In genomic region chr14:34071665-34072064, GRCm38 (mm10) we compare ENCODE assay signal across 33 mouse cellular contexts. TPM values are rescaled to one million over a fixed set of nuclear protein-coding genes. Genes with fewer than 3 reads are reported as not detected.
A peak's percentile ranks its signal among the peaks of the same experiment; 100 is the strongest.
DNase-seq lines count a peak whose midpoint lies in the region; ATAC-seq and TF ChIP-seq lines count a peak whose summit lies in the region.
"Had no signal": no experiment of that assay in that cellular context is flagged by ENCODE, and none has a peak within 500 bp of the region (broad histone marks: within the 10 kb centered on the region; RNA-seq: fewer than 3 reads in every experiment).

No protein-coding gene starts in this region.

- no peak overlapping the region for H3K4me3 ChIP-seq in hindbrain, embryonic 10.5 days
- no peak overlapping the region for H3K4me3 ChIP-seq in hindbrain, embryonic 14.5 days (replicated peaks; ENCODE audit: low read length)
- no peak overlapping the region for H3K4me3 ChIP-seq in lung, embryonic 14.5 days (ENCODE audit: low read depth, low read length)
- H3K4me3 ChIP-seq in lung, adult 2 months (replicated peaks; ENCODE audit: extremely low read depth, low read depth, low read length): no peak overlapping the region
- H3K4me3 ChIP-seq: embryonic facial prominence, embryonic 15.5 days; forebrain, embryonic 10.5 days; heart, embryonic 10.5 days; hindbrain, embryonic 15.5 days; left cerebral cortex, adult 2 months; limb, embryonic 12.5 days; liver, embryonic 12.5 days; lung, embryonic 15.5 days; midbrain, embryonic 10.5 days had no signal

- H3K9me3 ChIP-seq in hindbrain, embryonic 10.5 days: no peaks in the 10 kb centered on the region
- no peaks in the 10 kb centered on the region for H3K9me3 ChIP-seq in hindbrain, embryonic 14.5 days (ENCODE audit: control insufficient read depth, low read length)
- H3K9me3 ChIP-seq in lung, embryonic 14.5 days (ENCODE audit: low read depth, low read length): no peaks in the 10 kb centered on the region
- H3K9me3 ChIP-seq: embryonic facial prominence, embryonic 15.5 days; forebrain, embryonic 10.5 days; heart, embryonic 10.5 days; hindbrain, embryonic 15.5 days; limb, embryonic 12.5 days; liver, embryonic 12.5 days; lung, embryonic 15.5 days; midbrain, embryonic 10.5 days had no signal

- H3K4me2 ChIP-seq in hindbrain, embryonic 14.5 days (replicated peaks): no peak overlapping the region
- no peak overlapping the region for H3K4me2 ChIP-seq in lung, embryonic 14.5 days
- H3K4me2 ChIP-seq: embryonic facial prominence, embryonic 15.5 days; hindbrain, embryonic 15.5 days; limb, embryonic 12.5 days; liver, embryonic 12.5 days; lung, embryonic 15.5 days had no signal

- TF ChIP-seq CTCF in lung, embryonic 14.5 days (IDR thresholded peaks at IDR 0.05; ENCODE audit: low read depth): peak; percentile 42
- no peak for TF ChIP-seq CTCF in lung, adult 2 months (IDR thresholded peaks at IDR 0.05; ENCODE audit: insufficient read depth, low read length)

- no peak; the same call in 1 of the 2 replicates for ATAC-seq in hindbrain, embryonic 14.5 days (ENCODE audit: low FRiP score)
- ATAC-seq in lung, embryonic 14.5 days (ENCODE audit: insufficient read depth): no peak; the same call in 1 of the 2 replicates
- ATAC-seq in erythroid progenitor cell, adult 5-6 weeks (replicated peaks; ENCODE audit: low FRiP score, poor library complexity, severe bottlenecking): no peak
- ATAC-seq: forebrain, postnatal 0 days; liver, embryonic 12.5 days; Patski had no signal

- 0 out of 2 replicates have a peak, but pooled peaks cover 6% of the 10 kb centered on the region for H3K4me1 ChIP-seq in hindbrain, embryonic 10.5 days (replicated peaks)
- no peaks in the 10 kb centered on the region for H3K4me1 ChIP-seq in hindbrain, embryonic 14.5 days (replicated peaks; ENCODE audit: control insufficient read depth, insufficient read depth, low read length)
- H3K4me1 ChIP-seq in lung, embryonic 14.5 days (ENCODE audit: insufficient read depth): no peaks in the 10 kb centered on the region
- no peaks in the 10 kb centered on the region for H3K4me1 ChIP-seq in lung, adult 2 months (ENCODE audit: control insufficient read depth, insufficient read depth, low read length)
- H3K4me1 ChIP-seq: embryonic facial prominence, embryonic 15.5 days; hindbrain, embryonic 15.5 days; limb, embryonic 12.5 days; liver, embryonic 12.5 days; lung, embryonic 15.5 days; midbrain, embryonic 10.5 days had no signal

- no peaks in the 10 kb centered on the region for H3K27me3 ChIP-seq in hindbrain, embryonic 10.5 days (ENCODE audit: insufficient read depth, poor library complexity, severe bottlenecking)
- no peaks in the 10 kb centered on the region for H3K27me3 ChIP-seq in hindbrain, embryonic 14.5 days (ENCODE audit: control insufficient read depth, insufficient read depth, low read length)
- no peaks in the 10 kb centered on the region for H3K27me3 ChIP-seq in lung, embryonic 14.5 days (ENCODE audit: insufficient read depth, low read length)
- H3K27me3 ChIP-seq: embryonic facial prominence, embryonic 15.5 days; hindbrain, embryonic 15.5 days; limb, embryonic 12.5 days; liver, embryonic 12.5 days; lung, embryonic 15.5 days; Patski had no signal

- no peaks in the 10 kb centered on the region for H3K36me3 ChIP-seq in hindbrain, embryonic 10.5 days
- H3K36me3 ChIP-seq in hindbrain, embryonic 14.5 days (replicated peaks; ENCODE audit: control insufficient read depth, insufficient read depth): no peaks in the 10 kb centered on the region
- H3K36me3 ChIP-seq in lung, embryonic 14.5 days (ENCODE audit: insufficient read depth): no peaks in the 10 kb centered on the region
- H3K36me3 ChIP-seq: embryonic facial prominence, embryonic 15.5 days; forebrain, embryonic 10.5 days; heart, embryonic 10.5 days; hindbrain, embryonic 15.5 days; limb, embryonic 12.5 days; liver, embryonic 12.5 days; lung, embryonic 15.5 days; midbrain, embryonic 10.5 days had no signal

- 62% methylated on average over 6 of the region's 6 CpGs for WGBS in hindbrain, embryonic 10.5 days
- 75% methylated on average over 6 of the region's 6 CpGs for WGBS in hindbrain, embryonic 14.5 days
- WGBS in lung, embryonic 14.5 days: 57% methylated on average over 6 of the region's 6 CpGs
- 80% methylated on average over 6 of the region's 6 CpGs for WGBS in lung, adult 2 months

- H3K9ac ChIP-seq in hindbrain, embryonic 14.5 days: no peak overlapping the region
- no peak overlapping the region for H3K9ac ChIP-seq in lung, embryonic 14.5 days
- H3K9ac ChIP-seq: embryonic facial prominence, embryonic 15.5 days; forebrain, postnatal 0 days; hindbrain, embryonic 15.5 days; limb, embryonic 12.5 days; liver, embryonic 12.5 days; lung, embryonic 15.5 days had no signal

- DNase-seq in hindbrain, embryonic 10.5 days (ENCODE audit: low spot score): peak; percentile 17
- no peak for DNase-seq in hindbrain, embryonic 14.5 days (ENCODE audit: low spot score)
- no peak for DNase-seq in lung, embryonic 14.5 days
- no peak for DNase-seq in lung, adult 2 months
- DNase-seq in ZHBTc4 (ENCODE audit: low read depth, low spot score): peak; percentile 50
- peak; percentile 2 for DNase-seq in mesoderm, embryonic 11.5 days (ENCODE audit: low read depth, low spot score)
- no peak for DNase-seq in gastrocnemius, adult 18-20 months (ENCODE audit: low spot score)
- DNase-seq: adrenal gland, postnatal 25 days; B cell, adult 2 months; cerebellum, adult 11 months; forebrain, postnatal 0 days; heart, postnatal 10 days; kidney, adult 11 months; kidney, postnatal 10 days; layer of hippocampus, adult 9-11 months; lung, postnatal 4 days; thymus, adult 2 months had no signal

- no peak overlapping the region for H3K27ac ChIP-seq in hindbrain, embryonic 10.5 days
- no peak overlapping the region for H3K27ac ChIP-seq in hindbrain, embryonic 14.5 days
- no peak overlapping the region for H3K27ac ChIP-seq in lung, embryonic 14.5 days (ENCODE audit: low read depth)
- H3K27ac ChIP-seq: embryonic facial prominence, embryonic 15.5 days; forebrain, embryonic 10.5 days; heart, embryonic 10.5 days; hindbrain, embryonic 15.5 days; left cerebral cortex, adult 2 months; limb, embryonic 12.5 days; liver, embryonic 12.5 days; lung, embryonic 15.5 days; midbrain, embryonic 10.5 days had no signal

- TF ChIP-seq POLR2A in lung, adult 2 months (IDR thresholded peaks at IDR 0.05; ENCODE audit: borderline replicate concordance, extremely low read depth, low read depth, low read length): no peak

RNA-seq across cellular contexts. Expression of gene Anxa8, which starts 14.1 kb away (rescaled TPM):
- polyA plus RNA-seq in hindbrain, embryonic 10.5 days (2016; fragmentation: Nextera tagmentation; extraction: Ambion mirVana): 1.3 and 1.7 TPM in 2 replicates
- 0.16 TPM in 1 of 2 replicates, not detected in the other for polyA plus RNA-seq in hindbrain, embryonic 14.5 days (2014; fragmentation: Nextera tagmentation; extraction: Ambion mirVana)
- polyA plus RNA-seq in lung, embryonic 14.5 days (2014; fragmentation: Nextera tagmentation; extraction: Ambion mirVana): 2.4 TPM in 2 replicates
- polyA plus RNA-seq in lung, adult 2 months (2012; rRNA removed): 13.1 and 21.8 TPM in 2 replicates
- total RNA-seq in gastrocnemius, adult 18-20 months (2021): 1 to 10 TPM in 1 of 2 experiments, under 1 TPM in 1; 0.88 to 1.0 TPM
- not detected in 2 replicates for total RNA-seq in erythroid progenitor cell, adult 5-6 weeks (2015; ENCODE audit: low replicate concordance)
- total RNA-seq in erythroid progenitor cell, adult 5-6 weeks (2017; ENCODE audit: low replicate concordance): not detected in 2 replicates
- polyA plus RNA-seq: liver, embryonic 12.5 days had no signal

RNA-seq across cellular contexts. Expression of gene Antxrl, which starts 19.2 kb away (rescaled TPM):
- polyA plus RNA-seq in hindbrain, embryonic 10.5 days (2016; fragmentation: Nextera tagmentation; extraction: Ambion mirVana): not detected in 2 replicates
- not detected in 2 replicates for polyA plus RNA-seq in hindbrain, embryonic 14.5 days (2014; fragmentation: Nextera tagmentation; extraction: Ambion mirVana)
- polyA plus RNA-seq in lung, embryonic 14.5 days (2014; fragmentation: Nextera tagmentation; extraction: Ambion mirVana): not detected in 2 replicates
- polyA plus RNA-seq in lung, adult 2 months (2012; rRNA removed): not detected in 2 replicates
- not detected for total RNA-seq in gastrocnemius, adult 18-20 months (2021)
- total RNA-seq in erythroid progenitor cell, adult 5-6 weeks (2015; ENCODE audit: low replicate concordance): not detected in 2 replicates
- not detected in 2 replicates for total RNA-seq in erythroid progenitor cell, adult 5-6 weeks (2017; ENCODE audit: low replicate concordance)
- total RNA-seq: adrenal gland, postnatal 25 days; forebrain, postnatal 0 days; heart, postnatal 10 days; left cerebral cortex, adult 2 months; monocyte, adult 5-6 weeks had no signal
- polyA plus RNA-seq: embryonic facial prominence, embryonic 15.5 days; forebrain, embryonic 10.5 days; forebrain, postnatal 0 days; heart, embryonic 10.5 days; hindbrain, embryonic 15.5 days; limb, embryonic 12.5 days; liver, embryonic 12.5 days; lung, embryonic 15.5 days; midbrain, embryonic 10.5 days; neural tube, embryonic 11.5 days; spleen, adult 2 months; stomach, embryonic 14.5 days had no signal

RNA-seq across cellular contexts. Expression of gene A630023A22Rik, which starts 30.9 kb away (rescaled TPM):
- polyA plus RNA-seq in hindbrain, embryonic 10.5 days (2016; fragmentation: Nextera tagmentation; extraction: Ambion mirVana): not detected in 2 replicates
- not detected in 2 replicates for polyA plus RNA-seq in hindbrain, embryonic 14.5 days (2014; fragmentation: Nextera tagmentation; extraction: Ambion mirVana)
- polyA plus RNA-seq in lung, embryonic 14.5 days (2014; fragmentation: Nextera tagmentation; extraction: Ambion mirVana): 0.30 TPM in 1 of 2 replicates, not detected in the other
- not detected in 2 replicates for polyA plus RNA-seq in lung, adult 2 months (2012; rRNA removed)
- total RNA-seq in gastrocnemius, adult 18-20 months (2021): not detected
- not detected in 2 replicates for total RNA-seq in erythroid progenitor cell, adult 5-6 weeks (2015; ENCODE audit: low replicate concordance)
- total RNA-seq in erythroid progenitor cell, adult 5-6 weeks (2017; ENCODE audit: low replicate concordance): not detected in 2 replicates
- total RNA-seq: adrenal gland, postnatal 25 days; forebrain, postnatal 0 days; heart, postnatal 10 days; left cerebral cortex, adult 2 months; monocyte, adult 5-6 weeks had no signal
- polyA plus RNA-seq: embryonic facial prominence, embryonic 15.5 days; forebrain, embryonic 10.5 days; forebrain, postnatal 0 days; heart, embryonic 10.5 days; hindbrain, embryonic 15.5 days; limb, embryonic 12.5 days; liver, embryonic 12.5 days; lung, embryonic 15.5 days; midbrain, embryonic 10.5 days; neural tube, embryonic 11.5 days; spleen, adult 2 months; stomach, embryonic 14.5 days; thymus, adult 2 months had no signal

RNA-seq across cellular contexts. Expression of gene Gm5460, which starts 55.1 kb away (rescaled TPM):
- polyA plus RNA-seq in hindbrain, embryonic 10.5 days (2016; fragmentation: Nextera tagmentation; extraction: Ambion mirVana): not detected in 2 replicates
- polyA plus RNA-seq in hindbrain, embryonic 14.5 days (2014; fragmentation: Nextera tagmentation; extraction: Ambion mirVana): not detected in 2 replicates
- not detected in 2 replicates for polyA plus RNA-seq in lung, embryonic 14.5 days (2014; fragmentation: Nextera tagmentation; extraction: Ambion mirVana)
- not detected in 2 replicates for polyA plus RNA-seq in lung, adult 2 months (2012; rRNA removed)
- total RNA-seq in gastrocnemius, adult 18-20 months (2021): not detected
- total RNA-seq in erythroid progenitor cell, adult 5-6 weeks (2015; ENCODE audit: low replicate concordance): not detected in 2 replicates
- not detected in 2 replicates for total RNA-seq in erythroid progenitor cell, adult 5-6 weeks (2017; ENCODE audit: low replicate concordance)
- total RNA-seq: adrenal gland, postnatal 25 days; forebrain, postnatal 0 days; heart, postnatal 10 days; left cerebral cortex, adult 2 months; monocyte, adult 5-6 weeks had no signal
- polyA plus RNA-seq: embryonic facial prominence, embryonic 15.5 days; forebrain, embryonic 10.5 days; forebrain, postnatal 0 days; heart, embryonic 10.5 days; hindbrain, embryonic 15.5 days; limb, embryonic 12.5 days; liver, embryonic 12.5 days; lung, embryonic 15.5 days; midbrain, embryonic 10.5 days; neural tube, embryonic 11.5 days; Patski; spleen, adult 2 months; stomach, embryonic 14.5 days had no signal

RNA-seq across cellular contexts. Expression of gene Gm30083, which starts 56.7 kb away (rescaled TPM):
- polyA plus RNA-seq in hindbrain, embryonic 10.5 days (2016; fragmentation: Nextera tagmentation; extraction: Ambion mirVana): not detected in 2 replicates
- polyA plus RNA-seq in hindbrain, embryonic 14.5 days (2014; fragmentation: Nextera tagmentation; extraction: Ambion mirVana): not detected in 2 replicates
- polyA plus RNA-seq in lung, embryonic 14.5 days (2014; fragmentation: Nextera tagmentation; extraction: Ambion mirVana): not detected in 2 replicates
- polyA plus RNA-seq in lung, adult 2 months (2012; rRNA removed): not detected in 2 replicates
- not detected for total RNA-seq in gastrocnemius, adult 18-20 months (2021)
- total RNA-seq in erythroid progenitor cell, adult 5-6 weeks (2015; ENCODE audit: low replicate concordance): not detected in 2 replicates
- not detected in 2 replicates for total RNA-seq in erythroid progenitor cell, adult 5-6 weeks (2017; ENCODE audit: low replicate concordance)
- total RNA-seq: adrenal gland, postnatal 25 days; forebrain, postnatal 0 days; heart, postnatal 10 days; left cerebral cortex, adult 2 months; monocyte, adult 5-6 weeks had no signal
- polyA plus RNA-seq: embryonic facial prominence, embryonic 15.5 days; forebrain, embryonic 10.5 days; forebrain, postnatal 0 days; gonadal fat pad, adult 2 months; heart, embryonic 10.5 days; hindbrain, embryonic 15.5 days; limb, embryonic 12.5 days; liver, embryonic 12.5 days; lung, embryonic 15.5 days; midbrain, embryonic 10.5 days; neural tube, embryonic 11.5 days; Patski; spleen, adult 2 months; stomach, embryonic 14.5 days; thymus, adult 2 months had no signal

Comparison
In these comparisons a context has a peak if more than half of its experiments do, and no peak if none do; other contexts are left out.
1. DNase-seq: peak in hindbrain, embryonic 10.5 days (single experiment), ZHBTc4 (single experiment) and mesoderm, embryonic 11.5 days (single experiment); none in hindbrain, embryonic 14.5 days (single experiment), lung, embryonic 14.5 days (single experiment), lung, adult 2 months (single experiment) and gastrocnemius, adult 18-20 months (single experiment).